Mouse (Mus musculus) kidney, embryonic 14.5 days (tissue): Measurements from ENCODE around the gene Grk5. TPM values are rescaled to one million over a fixed set of nuclear protein-coding genes. Genes with fewer than 3 reads are reported as not detected.

Experiments
- ATAC-seq: fragments of 200-750 bp; cut with Nextera tagmentation; 2 replicates; pipeline ENCODE4 v1.8.0; 2017; ENCODE audit warnings: moderate number of reproducible peaks, mild to moderate bottlenecking, moderate TSS enrichment, moderate library complexity; ENCODE audit not compliant: low FRiP score, low TSS enrichment
- H3K27ac ChIP-seq: fragments of 300-500 bp; sonication (generic); 2 replicates; pipeline ENCODE4 v1.5.1; 2014; ENCODE audit warnings: low read depth, mild to moderate bottlenecking, low read length, moderate library complexity, mixed read lengths
- H3K27me3 ChIP-seq: fragments of 300-500 bp; sonication (generic); 2 replicates; pipeline ENCODE4 v1.6.1; 2014; ENCODE audit warnings: mild to moderate bottlenecking, low read length; ENCODE audit not compliant: control insufficient read depth, insufficient read depth
- H3K36me3 ChIP-seq: fragments of 300-500 bp; sonication (generic); 2 replicates; pipeline ENCODE4 v1.6.1; 2014; ENCODE audit warnings: low read length, mixed read lengths; ENCODE audit not compliant: control insufficient read depth, insufficient read depth
- H3K4me1 ChIP-seq: fragments of 300-500 bp; sonication (generic); 2 replicates; pipeline ENCODE4 v1.6.1; 2014; ENCODE audit warnings: low read length, mixed read lengths; ENCODE audit not compliant: control insufficient read depth, insufficient read depth
- H3K4me2 ChIP-seq: fragments of 300-500 bp; sonication (generic); replicated peaks from 2 replicates; pipeline ENCODE4 v1.6.1; 2014; ENCODE audit warnings: low read depth, mild to moderate bottlenecking, low read length
- H3K4me3 ChIP-seq: fragments of 300-500 bp; sonication (generic); 2 replicates; pipeline ENCODE4 v1.5.1; 2014; ENCODE audit warnings: mild to moderate bottlenecking, low read length
- H3K9ac ChIP-seq: fragments of 300-500 bp; sonication (generic); 2 replicates; pipeline ENCODE4 v1.6.1; 2014; ENCODE audit warnings: low read depth, mild to moderate bottlenecking, low read length, moderate library complexity
- H3K9me3 ChIP-seq: fragments of 300-500 bp; sonication (generic); 2 replicates; pipeline ENCODE4 v1.6.1; 2016; ENCODE audit warnings: low read length; ENCODE audit not compliant: control insufficient read depth
- WGBS: fragments of 180-500 bp; shearing (Covaris S2); extraction: QIAGEN DNeasy Blood & Tissue Kit; methylation state at CpG from one replicate; pipeline ENCODE4 v1.1.7; 2014; 5-methylcytosine and 5-hydroxymethylcytosine counted together
- polyA plus RNA-seq: library from polyadenylated mRNA; unstranded; fragments of >200 nt; fragmentation: Nextera tagmentation; extraction: Ambion mirVana; gene quantifications from 2 replicates; pipeline ENCODE4 v1.2.1, GENCODE M21; 2014

Grk5 gene
- polyA plus RNA-seq, 1 experiment from 2014 or later: 3.2 TPM

GRCm38 (mm10) chr19:61017477-61018266 is 128.1 kb downstream of the Grk5 start:
- no peak overlapping the region for H3K27ac ChIP-seq
- H3K36me3 ChIP-seq: no peaks in the 10 kb centered on the region
- H3K9ac ChIP-seq: no peak overlapping the region
- no peak overlapping the region for H3K4me2 ChIP-seq
- ATAC-seq: no peak
- no peaks in the 10 kb centered on the region for H3K27me3 ChIP-seq
- H3K4me1 ChIP-seq: no peaks in the 10 kb centered on the region
- no peak overlapping the region for H3K4me3 ChIP-seq
- no peaks in the 10 kb centered on the region for H3K9me3 ChIP-seq
- 94% methylated on average over 1 of the region's 1 CpGs for whole genome bisulfite sequencing

- Histone ChIP-seq H3K27ac (no peak overlapping the region), H3K9ac (no peak overlapping the region), H3K4me1 (no peaks in the 10 kb centered on the region), H3K9me3 (no peaks in the 10 kb centered on the region), H3K4me3 (no peak overlapping the region), H3K36me3 (no peaks in the 10 kb centered on the region), H3K27me3 (no peaks in the 10 kb centered on the region), H3K4me2 (no peak overlapping the region)
- ATAC-seq: no peak
- 53% methylated on average over 2 of the region's 2 CpGs for WGBS
Measured at GRCm38 (mm10) chr19:61021502-61021901, 132.0 kb downstream of the Grk5 start.

GRCm38 (mm10) chr19:61021939-61022566 is 132.5 kb downstream of the Grk5 start:
- no peaks in the 10 kb centered on the region for H3K27me3 ChIP-seq
- no peaks in the 10 kb centered on the region for H3K36me3 ChIP-seq
- H3K9ac ChIP-seq: no peak overlapping the region
- H3K4me1 ChIP-seq: no peaks in the 10 kb centered on the region
- 86% methylated on average over 3 of the region's 3 CpGs for WGBS
- no peak overlapping the region for H3K4me2 ChIP-seq
- no peak for ATAC-seq
- no peaks in the 10 kb centered on the region for H3K9me3 ChIP-seq
- H3K27ac ChIP-seq: no peak overlapping the region
- H3K4me3 ChIP-seq: no peak overlapping the region

- Histone ChIP-seq H3K9me3 (no peaks in the 10 kb centered on the region), H3K4me2 (no peak overlapping the region), H3K27ac (no peak overlapping the region), H3K36me3 (no peaks in the 10 kb centered on the region), H3K27me3 (no peaks in the 10 kb centered on the region), H3K4me3 (no peak overlapping the region), H3K9ac (no peak overlapping the region), H3K4me1 (no peaks in the 10 kb centered on the region)
- no peak for ATAC-seq
- 88% methylated on average over 2 of the region's 2 CpGs for WGBS
Measured at GRCm38 (mm10) chr19:61031570-61031969, 142.0 kb downstream of the Grk5 start.

GRCm38 (mm10) chr19:61039151-61039550 is 149.6 kb downstream of the Grk5 start:
- no peak overlapping the region for H3K4me3 ChIP-seq
- H3K9ac ChIP-seq: no peak overlapping the region
- H3K4me1 ChIP-seq: no peaks in the 10 kb centered on the region
- H3K36me3 ChIP-seq: no peaks in the 10 kb centered on the region
- no peak overlapping the region for H3K4me2 ChIP-seq
- ATAC-seq: no peak
- no peaks in the 10 kb centered on the region for H3K9me3 ChIP-seq
- no peaks in the 10 kb centered on the region for H3K27me3 ChIP-seq
- no peak overlapping the region for H3K27ac ChIP-seq

- H3K4me2 ChIP-seq: no peak overlapping the region
- 94% methylated on average over 2 of the region's 2 CpGs for WGBS
- H3K27ac ChIP-seq: no peak overlapping the region
Measured at GRCm38 (mm10) chr19:61048646-61049045, 159.1 kb downstream of the Grk5 start.

GRCm38 (mm10) chr19:61049413-61049812 is 159.9 kb downstream of the Grk5 start:
- no peak overlapping the region for H3K9ac ChIP-seq
- H3K4me2 ChIP-seq: no peak overlapping the region
- peak overlapping the region; percentile 39; the same call in 1 of the 2 replicates for H3K27ac ChIP-seq
- no peaks in the 10 kb centered on the region for H3K4me1 ChIP-seq
- 0 out of 2 replicates have a peak, but pooled peaks cover 2% of the 10 kb centered on the region for H3K9me3 ChIP-seq
- 18% methylated on average over 1 of the region's 1 CpGs for WGBS
- H3K36me3 ChIP-seq: no peaks in the 10 kb centered on the region
- H3K4me3 ChIP-seq: no peak overlapping the region
- ATAC-seq: peak; percentile 62; the same call in 1 of the 2 replicates
- no peaks in the 10 kb centered on the region for H3K27me3 ChIP-seq

More at GRCm38 (mm10) chr19:61048646-61049045, 159.1 kb downstream of the Grk5 start:
- no peak overlapping the region for H3K4me3 ChIP-seq
- no peaks in the 10 kb centered on the region for H3K36me3 ChIP-seq
- ATAC-seq: no peak
- no peaks in the 10 kb centered on the region for H3K9me3 ChIP-seq
- H3K4me1 ChIP-seq: no peaks in the 10 kb centered on the region
- H3K9ac ChIP-seq: no peak overlapping the region
- H3K27me3 ChIP-seq: no peaks in the 10 kb centered on the region

GRCm38 (mm10) chr19:61051151-61051550 is 161.6 kb downstream of the Grk5 start:
- Histone ChIP-seq H3K36me3 (no peaks in the 10 kb centered on the region), H3K4me2 (no peak overlapping the region), H3K9me3 (0 out of 2 replicates have a peak, but pooled peaks cover 2% of the 10 kb centered on the region), H3K4me1 (no peaks in the 10 kb centered on the region), H3K27ac (no peak overlapping the region), H3K27me3 (no peaks in the 10 kb centered on the region), H3K9ac (no peak overlapping the region), H3K4me3 (no peak overlapping the region)
- 93% methylated on average over 1 of the region's 1 CpGs for WGBS
- ATAC-seq: no peak

- Histone ChIP-seq H3K9ac (no peak overlapping the region), H3K36me3 (no peaks in the 10 kb centered on the region), H3K4me3 (no peak overlapping the region), H3K4me1 (0 out of 2 replicates have a peak, but pooled peaks cover 3% of the 10 kb centered on the region), H3K9me3 (0 out of 2 replicates have a peak, but pooled peaks cover 2% of the 10 kb centered on the region), H3K4me2 (no peak overlapping the region), H3K27ac (no peak overlapping the region), H3K27me3 (no peaks in the 10 kb centered on the region)
- no peak for ATAC-seq
Measured at GRCm38 (mm10) chr19:61052008-61052407, 162.5 kb downstream of the Grk5 start.
